Mouse (Mus musculus) ZHBTc4 (cell line): ENCODE measurements at regions not wholly inside any gene's neighbourhood (a gene's known extent, or its start where the extent isn't known, plus 50 kb on each side); places are given as distances from the start of the nearest gene placed in this dataset.

Experiments used
- DNase-seq: peaks from one replicate; pipeline ENCODE4 v3.0.0-alpha.2; 2011; ENCODE audit warnings: low read depth, low spot score

GRCm38 (mm10) chr15:27258984-27259853 is 207.3 kb upstream of the Ank start:
- no peak for DNase-seq

GRCm38 (mm10) chr15:27259854-27260191 is 206.7 kb upstream of the Ank start:
- no peak for DNase-seq

DNA sequence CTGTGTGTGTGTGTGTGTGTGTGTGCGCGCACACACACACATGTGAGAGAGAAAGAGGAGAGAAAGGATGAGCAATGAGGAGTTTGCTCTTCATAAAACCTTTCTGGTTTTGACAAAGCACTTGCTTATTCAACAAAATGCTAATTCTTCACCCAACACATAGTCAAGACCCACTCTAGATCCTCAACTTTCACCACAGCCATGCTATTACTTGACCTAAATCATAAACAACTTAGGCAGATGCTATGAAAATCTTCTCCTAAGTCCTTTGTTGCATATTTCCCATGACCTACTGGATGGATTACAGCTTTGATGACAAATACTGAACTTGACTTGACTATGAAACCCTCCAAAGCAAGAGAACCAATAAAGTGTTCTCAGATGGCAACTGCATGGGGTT is 196.3 kb upstream of the Ank start:
- no peak for DNase-seq

- DNase-seq = peak; percentile 33
Observed at GRCm38 (mm10) chr15:27282279-27282678, 184.2 kb upstream of the Ank start.

DNA sequence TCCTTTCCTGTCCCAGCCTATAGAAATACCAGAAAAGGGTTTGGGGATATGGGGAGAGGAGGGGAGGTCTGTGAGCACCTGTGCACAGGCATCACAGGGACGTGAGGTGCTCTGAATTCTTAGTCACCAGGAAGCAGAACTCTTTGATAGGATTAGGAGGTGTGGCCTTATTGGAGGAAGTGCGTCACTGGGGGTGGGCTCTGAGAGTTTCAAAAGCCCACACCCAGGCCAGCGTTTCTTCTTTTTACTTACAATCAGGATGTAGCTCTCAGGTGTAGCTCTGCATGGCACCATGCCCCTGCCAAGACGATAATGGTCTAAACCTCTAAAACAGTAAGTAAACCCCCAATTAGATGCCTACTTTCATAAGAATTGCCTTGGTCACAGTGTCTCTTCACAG is 162.6 kb upstream of the Ank start:
- DNase-seq = peak; percentile 62

- peak; percentile 95 for DNase-seq
Observed at GRCm38 (mm10) chr15:27304256-27304655, 162.2 kb upstream of the Ank start.

DNA sequence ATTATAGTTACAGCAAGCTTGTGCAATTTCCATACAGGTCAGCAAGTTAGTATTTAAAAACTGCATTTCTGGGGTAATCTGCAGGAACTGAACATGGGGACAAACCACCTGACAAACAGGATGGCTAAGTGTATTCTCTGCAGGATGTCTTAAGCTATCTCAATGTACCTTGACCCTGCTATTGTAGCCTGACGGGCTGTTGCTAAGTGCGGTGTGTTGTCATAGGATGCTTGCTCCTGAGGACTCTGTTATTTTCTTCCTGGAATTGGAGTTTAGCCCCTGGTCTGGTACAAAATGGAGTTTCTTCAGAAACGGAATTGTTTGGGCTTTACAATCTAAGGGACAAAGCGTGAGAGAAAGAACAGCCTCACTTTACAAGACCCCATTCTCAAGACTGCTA is 161.4 kb upstream of the Ank start:
- no peak for DNase-seq

- DNase-seq = no peak
Observed at GRCm38 (mm10) chr15:27308639-27309038, 157.8 kb upstream of the Ank start.

GRCm38 (mm10) chr15:27315964-27316745 is 150.3 kb upstream of the Ank start:
- DNase-seq = peak; percentile 26

DNA sequence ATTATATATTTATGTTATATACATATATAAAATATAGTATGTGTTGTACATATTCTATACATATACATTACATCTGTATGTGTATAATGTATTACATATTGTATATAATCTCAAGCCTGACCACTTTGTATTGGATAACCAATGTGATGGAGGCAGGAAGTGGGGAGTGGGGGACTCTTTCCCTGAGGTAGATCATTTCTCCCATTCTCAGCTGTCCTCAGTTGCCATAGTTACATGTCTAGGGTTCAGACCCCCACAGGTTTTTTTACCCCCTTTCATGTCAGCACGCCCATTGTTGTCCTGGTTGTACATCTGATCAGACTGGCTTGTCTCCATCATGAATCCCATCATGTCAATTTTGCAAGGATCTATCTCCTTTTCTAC is 149.7 kb upstream of the Ank start:
- DNase-seq = no peak

- no peak for DNase-seq
Observed at GRCm38 (mm10) chr15:27321915-27322665, 144.4 kb upstream of the Ank start.

DNA sequence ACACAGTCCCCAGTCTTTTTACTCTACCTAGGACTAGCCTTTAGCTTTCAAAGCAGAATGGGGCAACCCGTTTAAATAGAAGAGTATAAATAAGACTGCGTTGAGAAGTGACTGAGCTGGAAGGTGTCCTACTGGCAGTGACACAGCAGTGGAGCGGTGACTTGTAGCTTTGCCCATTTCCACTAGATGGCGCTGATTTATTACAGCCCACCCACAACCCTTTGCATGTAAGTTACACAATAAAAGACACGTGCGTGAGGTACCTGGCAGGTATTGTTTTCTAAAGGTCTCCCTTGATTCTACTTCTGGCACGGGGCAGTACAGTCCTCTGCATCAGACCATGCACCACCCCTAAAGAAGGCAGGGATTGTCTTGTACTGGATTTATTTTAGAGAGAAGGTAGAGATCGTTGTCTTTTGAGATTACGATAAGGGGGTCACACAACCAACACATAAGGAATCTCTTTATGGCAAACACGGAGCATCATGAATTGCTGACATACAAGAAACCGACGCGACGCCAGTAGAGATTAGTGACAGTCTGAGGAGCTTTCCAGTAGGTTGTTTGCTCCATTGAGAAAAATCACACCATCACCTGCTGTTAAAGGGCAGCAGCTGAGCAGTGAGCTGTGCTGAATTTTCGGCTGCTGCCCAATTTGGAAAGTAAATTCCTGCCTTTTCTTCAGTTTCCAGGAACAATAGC is 140.5 kb upstream of the Ank start:
- peak; percentile 69 for DNase-seq

DNA sequence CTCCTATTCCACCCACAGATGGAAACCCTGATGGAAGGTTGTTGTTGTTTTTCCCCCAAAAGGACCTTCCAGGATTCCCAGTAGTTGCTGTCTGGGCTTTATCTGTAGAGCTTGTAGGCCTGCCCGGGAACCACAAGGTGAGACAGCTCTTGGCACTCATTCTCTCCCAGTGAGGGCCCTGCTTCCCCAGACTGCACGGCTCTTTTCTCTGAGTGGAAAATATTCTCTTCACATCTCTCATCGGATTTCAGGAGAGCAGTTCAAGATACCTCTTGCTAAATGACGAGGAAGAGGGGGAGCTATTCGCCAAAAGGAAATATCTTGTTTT is 140.0 kb upstream of the Ank start:
- DNase-seq = no peak

DNA sequence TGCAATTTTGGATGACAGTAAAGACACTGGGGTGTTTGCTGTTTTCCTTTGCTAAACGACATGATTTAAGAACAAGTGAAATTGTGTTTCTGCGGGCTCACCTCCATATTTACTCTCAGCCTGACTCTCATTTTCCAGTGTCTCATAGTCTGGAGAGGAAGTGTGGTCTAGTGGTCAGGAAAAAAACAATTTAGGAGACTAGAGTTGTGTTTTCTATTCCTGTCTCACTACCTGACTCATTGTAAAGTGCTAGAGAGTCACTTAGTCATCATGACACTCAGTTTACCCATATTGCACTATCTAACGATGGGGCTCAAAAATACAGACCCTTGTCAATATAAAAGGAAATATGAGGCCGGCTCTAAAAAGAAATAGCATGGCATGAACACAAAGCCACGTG is 138.7 kb upstream of the Ank start:
- DNase-seq = no peak

DNA sequence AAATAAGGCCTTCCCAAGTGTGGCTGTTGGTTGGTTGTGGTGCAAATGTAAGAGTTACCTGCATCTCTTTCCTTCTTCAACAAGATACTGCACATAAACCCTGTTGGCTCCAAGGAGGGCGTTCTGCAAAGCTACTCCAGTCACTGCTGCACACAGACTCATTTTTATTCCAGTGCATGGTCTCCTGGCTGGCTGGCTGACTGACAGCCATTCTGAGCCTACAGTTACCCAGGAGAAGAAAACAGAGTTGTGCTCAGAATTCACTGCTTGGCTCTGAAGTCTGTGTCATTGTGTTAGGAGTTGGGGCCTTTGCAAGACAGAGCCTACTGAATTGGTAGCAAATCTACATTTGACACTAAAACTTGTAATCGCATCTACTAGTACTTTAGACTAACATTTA is 138.0 kb upstream of the Ank start:
- no peak for DNase-seq

DNA sequence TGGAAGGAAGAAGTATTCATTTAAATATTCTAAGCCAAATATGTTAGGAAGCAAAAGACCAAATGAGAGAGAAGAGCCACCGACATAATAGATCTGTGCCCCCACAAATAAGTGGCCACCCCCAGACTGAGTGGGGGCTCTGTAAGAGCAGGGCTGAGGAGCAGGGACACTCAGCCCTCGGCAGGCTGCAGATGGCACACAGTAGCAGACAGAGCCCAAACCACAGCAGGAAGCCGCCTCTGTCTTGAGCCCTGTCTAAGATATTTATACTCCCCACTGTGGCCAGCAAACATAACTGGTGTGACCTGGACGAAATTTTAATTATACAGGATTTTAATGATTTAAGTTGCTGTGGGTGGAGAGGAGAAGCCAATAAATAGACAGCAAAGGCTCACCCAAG is 126.4 kb upstream of the Ank start:
- no peak for DNase-seq

DNA sequence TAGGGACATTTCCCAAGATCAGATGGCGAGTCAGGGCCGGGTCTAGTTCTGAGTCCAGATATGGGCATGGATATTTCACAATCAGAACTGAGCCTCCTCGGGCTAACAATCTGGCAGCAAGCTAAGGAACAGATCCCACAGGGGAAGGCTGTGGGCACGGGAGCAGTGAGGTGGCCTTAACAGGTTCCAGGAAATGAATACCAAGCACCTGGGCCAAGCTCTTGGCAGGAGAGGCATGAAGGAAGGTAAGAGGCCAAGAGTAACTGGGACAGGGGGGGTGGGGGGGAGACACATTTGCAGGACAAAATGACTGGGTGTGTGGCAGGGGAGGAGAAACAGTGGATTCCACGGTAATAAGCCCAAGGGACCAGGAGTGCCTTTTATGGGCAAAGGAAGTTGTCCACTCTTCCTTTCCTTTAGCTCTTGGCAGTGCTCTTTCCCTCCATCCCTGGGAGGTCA is 124.9 kb upstream of the Ank start:
- no peak for DNase-seq

- no peak for DNase-seq
Observed at GRCm38 (mm10) chr15:27358441-27358840, 108.0 kb upstream of the Ank start.

DNA sequence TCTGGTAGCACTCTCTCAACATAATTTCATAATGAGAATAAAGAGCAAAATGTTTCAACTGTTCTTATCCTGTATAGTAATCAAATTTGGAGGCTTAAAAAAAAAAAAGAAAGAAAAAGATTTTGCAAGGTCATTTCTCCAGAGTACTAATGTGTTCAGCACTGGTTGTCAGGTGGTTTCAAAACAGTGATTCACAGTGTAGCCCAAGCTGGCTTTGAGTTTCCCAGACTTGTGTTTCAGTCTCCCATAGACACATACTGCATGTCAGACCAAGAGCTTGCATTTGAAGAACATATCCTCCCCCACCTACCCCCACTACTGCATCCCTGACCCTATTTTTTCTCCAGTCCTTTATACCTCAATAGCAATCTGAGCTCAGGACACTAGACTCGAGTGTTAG is 107.2 kb upstream of the Ank start:
- DNase-seq = no peak

GRCm38 (mm10) chr15:27374517-27374916 is 92.0 kb upstream of the Ank start:
- DNase-seq = peak; percentile 11

- DNase-seq = no peak
Observed at GRCm38 (mm10) chr15:27378601-27379094, 87.8 kb upstream of the Ank start.
